In genomic region chr1:72457652-72458051, GRCm38 (mm10) we compare ENCODE assay signal across 25 mouse cellular contexts.
DNase-seq lines count a peak whose midpoint lies in the region; ATAC-seq and TF ChIP-seq lines count a peak whose summit lies in the region.
"Had no signal": no experiment of that assay in that cellular context is flagged by ENCODE, and none has a peak within 500 bp of the region (broad histone marks: within the 10 kb centered on the region; RNA-seq: fewer than 3 reads in every experiment).

No protein-coding gene starts in this region.

- H3K4me2 ChIP-seq in forebrain, postnatal 0 days (ENCODE audit: low read depth): no peak overlapping the region
- H3K4me2 ChIP-seq in hindbrain, postnatal 0 days (ENCODE audit: low read depth, low read length): no peak overlapping the region
- no peak overlapping the region for H3K4me2 ChIP-seq in hindbrain, embryonic 16.5 days (ENCODE audit: low read length)
- H3K4me2 ChIP-seq in midbrain, embryonic 16.5 days (ENCODE audit: low read length): no peak overlapping the region
- H3K4me2 ChIP-seq: heart, embryonic 12.5 days; intestine, embryonic 15.5 days; liver, embryonic 12.5 days; stomach, embryonic 15.5 days had no signal

- peak; percentile 26; the same call in 1 of the 2 replicates for TF ChIP-seq CTCF in forebrain, postnatal 0 days (IDR thresholded peaks at IDR 0.05; ENCODE audit: low read depth)
- TF ChIP-seq CTCF in hindbrain, postnatal 0 days (IDR thresholded peaks at IDR 0.05; ENCODE audit: low read depth): peak; percentile 18

- DNase-seq in forebrain, postnatal 0 days: no peak
- no peak for DNase-seq in forebrain, embryonic 10.5 days (ENCODE audit: extremely low spot score, low spot score)
- no peak for DNase-seq in hindbrain, postnatal 0 days (ENCODE audit: low spot score)
- no peak for DNase-seq in midbrain, embryonic 10.5 days (ENCODE audit: low spot score)
- DNase-seq in telencephalon, adult 2 months (ENCODE audit: low read depth, low spot score): peak; percentile 42
- DNase-seq: adrenal gland, postnatal 36 days; cerebellum, adult 2 months; cerebellum, postnatal 25 days; heart, adult 2 months; heart, postnatal 4 days; kidney, postnatal 4 days; liver, postnatal 0 days; right cerebral cortex, postnatal 14 days; thymus, postnatal 14 days had no signal

- H3K9ac ChIP-seq in forebrain, postnatal 0 days: no peak overlapping the region
- no peak overlapping the region for H3K9ac ChIP-seq in hindbrain, postnatal 0 days (replicated peaks; ENCODE audit: low read length)
- no peak overlapping the region for H3K9ac ChIP-seq in hindbrain, embryonic 16.5 days (ENCODE audit: low read depth, low read length)
- H3K9ac ChIP-seq in midbrain, embryonic 16.5 days (ENCODE audit: low read depth, low read length): no peak overlapping the region
- H3K9ac ChIP-seq: heart, embryonic 12.5 days; intestine, embryonic 15.5 days; liver, embryonic 12.5 days; liver, postnatal 0 days; stomach, embryonic 15.5 days had no signal

- ATAC-seq in forebrain, postnatal 0 days: no peak
- no peak for ATAC-seq in hindbrain, postnatal 0 days
- no peak for ATAC-seq in hindbrain, embryonic 16.5 days
- no peak for ATAC-seq in midbrain, embryonic 16.5 days
- ATAC-seq: activated CD4-positive, CD25-positive, alpha-beta regulatory T cell, adult 4 months; forebrain, embryonic 14.5 days; intestine, embryonic 15.5 days; liver, embryonic 12.5 days; liver, postnatal 0 days had no signal

- H3K27ac ChIP-seq in forebrain, postnatal 0 days (ENCODE audit: low read depth, low read length): no peak overlapping the region
- H3K27ac ChIP-seq in forebrain, embryonic 10.5 days: no peak overlapping the region
- no peak overlapping the region; the same call in 1 of the 2 replicates for H3K27ac ChIP-seq in hindbrain, postnatal 0 days
- no peak overlapping the region for H3K27ac ChIP-seq in hindbrain, embryonic 16.5 days (ENCODE audit: low read depth, low read length)
- peak overlapping the region; percentile 58 for H3K27ac ChIP-seq in midbrain, embryonic 16.5 days (ENCODE audit: low read length)
- H3K27ac ChIP-seq in midbrain, embryonic 10.5 days (replicated peaks): no peak overlapping the region
- H3K27ac ChIP-seq: heart, adult 2 months; intestine, embryonic 15.5 days; kidney, postnatal 0 days; liver, embryonic 12.5 days; stomach, embryonic 15.5 days had no signal

- H3K4me3 ChIP-seq in forebrain, postnatal 0 days (ENCODE audit: low read depth, low read length): no peak overlapping the region
- no peak overlapping the region for H3K4me3 ChIP-seq in forebrain, embryonic 10.5 days
- H3K4me3 ChIP-seq in hindbrain, postnatal 0 days (ENCODE audit: low read length): no peak overlapping the region
- H3K4me3 ChIP-seq in hindbrain, embryonic 16.5 days (ENCODE audit: low read length): no peak overlapping the region
- no peak overlapping the region for H3K4me3 ChIP-seq in midbrain, embryonic 16.5 days (ENCODE audit: low read depth, low read length)
- H3K4me3 ChIP-seq in midbrain, embryonic 10.5 days: no peak overlapping the region
- H3K4me3 ChIP-seq: heart, adult 2 months; heart, embryonic 12.5 days; intestine, embryonic 15.5 days; liver, embryonic 12.5 days; myocyte; stomach, embryonic 15.5 days had no signal

- H3K9me3 ChIP-seq in forebrain, postnatal 0 days (ENCODE audit: low read length): no peaks in the 10 kb centered on the region
- no peaks in the 10 kb centered on the region for H3K9me3 ChIP-seq in forebrain, embryonic 10.5 days
- no peaks in the 10 kb centered on the region for H3K9me3 ChIP-seq in hindbrain, postnatal 0 days (ENCODE audit: low read length)
- H3K9me3 ChIP-seq in hindbrain, embryonic 16.5 days (ENCODE audit: control insufficient read depth, low read length): no peaks in the 10 kb centered on the region
- H3K9me3 ChIP-seq in midbrain, embryonic 16.5 days (replicated peaks; ENCODE audit: control insufficient read depth, low read length, poor library complexity, severe bottlenecking): no peaks in the 10 kb centered on the region
- H3K9me3 ChIP-seq in midbrain, embryonic 10.5 days (replicated peaks): no peaks in the 10 kb centered on the region
- H3K9me3 ChIP-seq: heart, embryonic 12.5 days; intestine, embryonic 15.5 days; liver, embryonic 12.5 days; stomach, embryonic 15.5 days had no signal

- H3K36me3 ChIP-seq in forebrain, postnatal 0 days (ENCODE audit: insufficient read depth): no peaks in the 10 kb centered on the region
- H3K36me3 ChIP-seq in forebrain, embryonic 10.5 days (replicated peaks): no peaks in the 10 kb centered on the region
- H3K36me3 ChIP-seq in hindbrain, postnatal 0 days (ENCODE audit: insufficient read depth, low read length): no peaks in the 10 kb centered on the region
- H3K36me3 ChIP-seq in hindbrain, embryonic 16.5 days (ENCODE audit: control insufficient read depth, insufficient read depth, low read length): no peaks in the 10 kb centered on the region
- no peaks in the 10 kb centered on the region for H3K36me3 ChIP-seq in midbrain, embryonic 16.5 days (ENCODE audit: control insufficient read depth, insufficient read depth, low read length)
- H3K36me3 ChIP-seq in midbrain, embryonic 10.5 days: no peaks in the 10 kb centered on the region
- H3K36me3 ChIP-seq: heart, embryonic 12.5 days; intestine, embryonic 15.5 days; liver, embryonic 12.5 days; stomach, embryonic 15.5 days had no signal

- H3K4me1 ChIP-seq in forebrain, postnatal 0 days (ENCODE audit: insufficient read depth): peaks cover 10% of the 10 kb centered on the region
- H3K4me1 ChIP-seq in forebrain, embryonic 10.5 days: peaks cover 8% of the 10 kb centered on the region
- peaks cover 28% of the 10 kb centered on the region for H3K4me1 ChIP-seq in hindbrain, postnatal 0 days (ENCODE audit: insufficient read depth, low read length)
- H3K4me1 ChIP-seq in hindbrain, embryonic 16.5 days (ENCODE audit: control insufficient read depth, insufficient read depth, low read depth, low read length): peaks cover 27% of the 10 kb centered on the region
- H3K4me1 ChIP-seq in midbrain, embryonic 16.5 days (ENCODE audit: control insufficient read depth, insufficient read depth, low read length): peaks cover 29% of the 10 kb centered on the region
- H3K4me1 ChIP-seq in midbrain, embryonic 10.5 days: peaks cover 7% of the 10 kb centered on the region; the same call in 1 of the 2 replicates
- H3K4me1 ChIP-seq: heart, embryonic 12.5 days; intestine, embryonic 15.5 days; liver, embryonic 12.5 days; stomach, embryonic 15.5 days had no signal

- WGBS in forebrain, postnatal 0 days: 79% methylated on average over 4 of the region's 4 CpGs
- WGBS in forebrain, embryonic 10.5 days: 91% methylated on average over 4 of the region's 4 CpGs
- 67% methylated on average over 4 of the region's 4 CpGs for WGBS in hindbrain, postnatal 0 days
- WGBS in hindbrain, embryonic 16.5 days: 77% methylated on average over 4 of the region's 4 CpGs
- WGBS in midbrain, embryonic 16.5 days: 77% methylated on average over 4 of the region's 4 CpGs
- 86% methylated on average over 4 of the region's 4 CpGs for WGBS in midbrain, embryonic 10.5 days

- no peaks in the 10 kb centered on the region for H3K27me3 ChIP-seq in forebrain, postnatal 0 days (ENCODE audit: insufficient read depth, low read length)
- H3K27me3 ChIP-seq in forebrain, embryonic 10.5 days (ENCODE audit: poor library complexity, severe bottlenecking): no peaks in the 10 kb centered on the region
- no peaks in the 10 kb centered on the region for H3K27me3 ChIP-seq in hindbrain, postnatal 0 days (ENCODE audit: insufficient read depth, low read length)
- H3K27me3 ChIP-seq in hindbrain, embryonic 16.5 days (replicated peaks; ENCODE audit: control insufficient read depth, insufficient read depth, low read length): no peaks in the 10 kb centered on the region
- H3K27me3 ChIP-seq in midbrain, embryonic 16.5 days (ENCODE audit: control insufficient read depth, insufficient read depth, low read depth, low read length): no peaks in the 10 kb centered on the region
- H3K27me3 ChIP-seq in midbrain, embryonic 10.5 days (ENCODE audit: low read depth, poor library complexity, severe bottlenecking): no peaks in the 10 kb centered on the region
- H3K27me3 ChIP-seq: CH12.LX; heart, embryonic 12.5 days; intestine, embryonic 15.5 days; liver, embryonic 12.5 days; stomach, embryonic 15.5 days had no signal
